Mouse (Mus musculus) forebrain, postnatal 0 days (tissue): ENCODE measurements around the gene Noa1. TPM values are rescaled to one million over a fixed set of nuclear protein-coding genes. Genes with fewer than 3 reads are reported as not detected.

Experiments
- ATAC-seq: fragments of 200-750 bp; cut with Nextera tagmentation; 2 replicates; pipeline ENCODE4 v1.8.0; 2017; ENCODE audit warnings: mild to moderate bottlenecking, moderate library complexity
- DNase-seq: peaks from one replicate; pipeline ENCODE4 v3.0.0-alpha.2; 2015
- H3K27ac ChIP-seq: fragments of 300-500 bp; sonication (generic); 2 replicates; pipeline ENCODE4 v1.5.1; 2014; ENCODE audit warnings: low read depth, mild to moderate bottlenecking, antibody characterized with exemption, low read length, moderate library complexity, mixed read lengths
- H3K27me3 ChIP-seq: fragments of 300-500 bp; sonication (generic); 2 replicates; pipeline ENCODE4 v1.6.1; 2014; ENCODE audit warnings: mild to moderate bottlenecking, low read length, mixed read lengths; ENCODE audit not compliant: insufficient read depth
- H3K36me3 ChIP-seq: fragments of 300-500 bp; sonication (generic); 2 replicates; pipeline ENCODE4 v1.6.1; 2014; ENCODE audit warnings: mild to moderate bottlenecking, moderate library complexity; ENCODE audit not compliant: insufficient read depth
- H3K4me1 ChIP-seq: fragments of 300-500 bp; sonication (generic); 2 replicates; pipeline ENCODE4 v1.6.1; 2014; ENCODE audit warnings: antibody characterized with exemption; ENCODE audit not compliant: insufficient read depth
- H3K4me2 ChIP-seq: fragments of 300-500 bp; sonication (generic); 2 replicates; pipeline ENCODE4 v1.6.1; 2014; ENCODE audit warnings: low read depth, mild to moderate bottlenecking, moderate library complexity
- H3K4me3 ChIP-seq: fragments of 300-500 bp; sonication (generic); 2 replicates; pipeline ENCODE4 v1.5.1; 2014; ENCODE audit warnings: low read depth, low read length, mixed read lengths
- H3K9ac ChIP-seq: fragments of 300-500 bp; sonication (generic); 2 replicates; pipeline ENCODE4 v1.6.1; 2014; ENCODE audit warnings: mild to moderate bottlenecking
- H3K9me3 ChIP-seq: fragments of 300-500 bp; sonication (generic); 2 replicates; pipeline ENCODE4 v1.6.1; 2016; ENCODE audit warnings: low read length
- CTCF ChIP-seq: sonication (generic); IDR thresholded peaks from 2 replicates; pipeline ENCODE4 v1.5.1; 2016; ENCODE audit warnings: antibody characterized with exemption, control low read depth, low read depth
- whole genome bisulfite sequencing: fragments of 180-500 bp; shearing (Covaris S2); extraction: QIAGEN DNeasy Blood & Tissue Kit; methylation state at CpG from one replicate; pipeline ENCODE4 v1.1.7; 2014; 5-methylcytosine and 5-hydroxymethylcytosine counted together
- polyA plus RNA-seq: library from polyadenylated mRNA; unstranded; fragments of >200 nt; fragmentation: Nextera tagmentation; extraction: Ambion mirVana; gene quantifications from 2 replicates; pipeline ENCODE4 v1.2.1, GENCODE M21; 2015
- total RNA-seq: library from RNA; depleted of rRNA; stranded (reverse); fragments of >200 nt; gene quantifications from 2 replicates; pipeline ENCODE4 v1.2.3, GENCODE M21; 2014

Noa1 gene
- total and polyA plus RNA-seq, 2 experiments from 2014 or later, result 18.6 to 36.6 TPM

- Histone ChIP-seq H3K4me3 (no peak overlapping the region), H3K9me3 (no peaks in the 10 kb centered on the region), H3K27ac (no peak overlapping the region), H3K36me3 (peaks cover 47% of the 10 kb centered on the region), H3K4me1 (no peaks in the 10 kb centered on the region), H3K9ac (no peak overlapping the region), H3K4me2 (no peak overlapping the region), H3K27me3 (no peaks in the 10 kb centered on the region; the same call in 1 of the 2 replicates)
- 0 out of 2 replicates have a peak, but pooled peaks have one; percentile 9 for TF ChIP-seq CTCF
- no peak for ATAC-seq
- 94% methylated on average over 15 of the region's 15 CpGs for WGBS
- DNase-seq, result no peak
Measured at GRCm38 (mm10) chr5:77349971-77350658, 40.2 kb upstream of the Noa1 start.

GRCm38 (mm10) chr5:77348901-77349300 lies 39.0 kb upstream of the Noa1 start:
- 95% methylated on average over 8 of the region's 8 CpGs for WGBS
- ATAC-seq, result no peak

GRCm38 (mm10) chr5:77340033-77340432 lies 30.1 kb upstream of the Noa1 start:
- Histone ChIP-seq H3K4me1 (no peaks in the 10 kb centered on the region), H3K4me2 (no peak overlapping the region), H3K9ac (no peak overlapping the region), H3K27me3 (no peaks in the 10 kb centered on the region), H3K36me3 (peaks cover 83% of the 10 kb centered on the region), H3K27ac (no peak overlapping the region), H3K4me3 (no peak overlapping the region), H3K9me3 (no peaks in the 10 kb centered on the region)
- ATAC-seq (no peak), DNase-seq (no peak)
- WGBS, result 92% methylated on average over 4 of the region's 4 CpGs
- no peak for TF ChIP-seq CTCF

More at GRCm38 (mm10) chr5:77348901-77349300, 39.0 kb upstream of the Noa1 start:
- H3K9ac ChIP-seq, result no peak overlapping the region
- no peak overlapping the region for H3K4me3 ChIP-seq
- DNase-seq, result no peak
- H3K27ac ChIP-seq, result no peak overlapping the region
- peaks cover 55% of the 10 kb centered on the region for H3K36me3 ChIP-seq
- no peak overlapping the region for H3K4me2 ChIP-seq
- H3K27me3 ChIP-seq, result no peaks in the 10 kb centered on the region; the same call in 1 of the 2 replicates
- no peak for TF ChIP-seq CTCF
- H3K4me1 ChIP-seq, result no peaks in the 10 kb centered on the region
- H3K9me3 ChIP-seq, result no peaks in the 10 kb centered on the region

- no peak for ATAC-seq
- DNase-seq, result no peak
- no peak for TF ChIP-seq CTCF
- no peak overlapping the region for H3K9ac ChIP-seq
- no peaks in the 10 kb centered on the region for H3K4me1 ChIP-seq
- peaks cover 65% of the 10 kb centered on the region for H3K36me3 ChIP-seq
- H3K4me2 ChIP-seq, result no peak overlapping the region
- WGBS, result 76% methylated on average over 5 of the region's 5 CpGs
- no peak overlapping the region for H3K4me3 ChIP-seq
- H3K27me3 ChIP-seq, result no peaks in the 10 kb centered on the region
- H3K27ac ChIP-seq, result no peak overlapping the region
- H3K9me3 ChIP-seq, result no peaks in the 10 kb centered on the region
Measured at GRCm38 (mm10) chr5:77330154-77330553, 20.3 kb upstream of the Noa1 start.

GRCm38 (mm10) chr5:77324936-77325335 lies 15.1 kb upstream of the Noa1 start:
- TF ChIP-seq CTCF, result no peak
- Histone ChIP-seq H3K4me1 (no peaks in the 10 kb centered on the region), H3K9me3 (no peaks in the 10 kb centered on the region), H3K4me3 (no peak overlapping the region), H3K4me2 (no peak overlapping the region), H3K9ac (no peak overlapping the region), H3K36me3 (peaks cover 73% of the 10 kb centered on the region), H3K27ac (no peak overlapping the region), H3K27me3 (no peaks in the 10 kb centered on the region)
- 90% methylated on average over 1 of the region's 1 CpGs for WGBS
- ATAC-seq, result no peak
- DNase-seq, result no peak

- no peak overlapping the region for H3K9ac ChIP-seq
- H3K9me3 ChIP-seq, result no peaks in the 10 kb centered on the region
- peaks cover 9% of the 10 kb centered on the region; the same call in 1 of the 2 replicates for H3K4me1 ChIP-seq
- H3K36me3 ChIP-seq, result peaks cover 48% of the 10 kb centered on the region
- ATAC-seq (no peak), DNase-seq (no peak)
- no peak overlapping the region for H3K27ac ChIP-seq
- H3K4me3 ChIP-seq, result no peak overlapping the region
- H3K4me2 ChIP-seq, result no peak overlapping the region
- 92% methylated on average over 6 of the region's 6 CpGs for WGBS
- no peak for TF ChIP-seq CTCF
- H3K27me3 ChIP-seq, result no peaks in the 10 kb centered on the region
Measured at GRCm38 (mm10) chr5:77314986-77315385, 5.1 kb upstream of the Noa1 start.

- Histone ChIP-seq H3K9ac (no peak overlapping the region), H3K9me3 (no peaks in the 10 kb centered on the region), H3K27me3 (no peaks in the 10 kb centered on the region), H3K4me2 (no peak overlapping the region), H3K4me1 (peaks cover 9% of the 10 kb centered on the region; the same call in 1 of the 2 replicates), H3K36me3 (peaks cover 46% of the 10 kb centered on the region), H3K4me3 (no peak overlapping the region), H3K27ac (no peak overlapping the region)
- WGBS, result 96% methylated on average over 4 of the region's 4 CpGs
- ATAC-seq (no peak), DNase-seq (no peak)
- TF ChIP-seq CTCF, result no peak
Measured at GRCm38 (mm10) chr5:77314206-77314605, 4.3 kb upstream of the Noa1 start.
